Mouse (Mus musculus) thymus, postnatal 14 days (tissue): ENCODE results near the gene Spin1.

ENCODE experiments used
- DNase-seq: peaks from one replicate; pipeline ENCODE4 v3.0.0; 2021

Gene Spin1

GRCm38 (mm10) chr13:51147106-51147505, 46.4 kb downstream of the Spin1 start:
- DNase-seq: no peak

GRCm38 (mm10) chr13:51152966-51153669, 52.4 kb downstream of the Spin1 start:
- no peak for DNase-seq

GRCm38 (mm10) chr13:51153670-51154030, 53.0 kb downstream of the Spin1 start:
- DNase-seq: no peak

GRCm38 (mm10) chr13:51155178-51156013, 54.7 kb downstream of the Spin1 start:
- no peak for DNase-seq

- no peak for DNase-seq
These were observed 55.3 kb downstream of the Spin1 start for GRCm38 (mm10) chr13:51156014-51156386.

GRCm38 (mm10) chr13:51157291-51157690, 56.6 kb downstream of the Spin1 start:
- no peak for DNase-seq

- DNase-seq: no peak
These were observed 61.0 kb downstream of the Spin1 start for GRCm38 (mm10) chr13:51161672-51162071.

GRCm38 (mm10) chr13:51162246-51162645, 61.6 kb downstream of the Spin1 start:
- no peak for DNase-seq

- no peak for DNase-seq
These were observed 66.0 kb downstream of the Spin1 start for GRCm38 (mm10) chr13:51166711-51167110.

- DNase-seq: no peak
These were observed 69.5 kb downstream of the Spin1 start for GRCm38 (mm10) chr13:51170215-51170614.

- peak; percentile 83 for DNase-seq
These were observed 70.3 kb downstream of the Spin1 start, which contains the start of gene Nxnl2 for GRCm38 (mm10) chr13:51170691-51171680. Gene Nxnl2, plus strand, starts transcription at chr13:51171022.

- DNase-seq: no peak
These were observed 71.9 kb downstream of the Spin1 start for GRCm38 (mm10) chr13:51172601-51173000.

GRCm38 (mm10) chr13:51178932-51179331, 78.3 kb downstream of the Spin1 start:
- no peak for DNase-seq

- DNase-seq: no peak
These were observed 78.7 kb downstream of the Spin1 start for GRCm38 (mm10) chr13:51179362-51179761.

GRCm38 (mm10) chr13:51182236-51182635, 81.6 kb downstream of the Spin1 start:
- DNase-seq: no peak

- no peak for DNase-seq
These were observed 84.2 kb downstream of the Spin1 start for GRCm38 (mm10) chr13:51184896-51185295.

- peak; percentile 10 for DNase-seq
These were observed 89.7 kb downstream of the Spin1 start for GRCm38 (mm10) chr13:51190336-51190735.

- no peak for DNase-seq
These were observed 90.9 kb downstream of the Spin1 start for GRCm38 (mm10) chr13:51191416-51192140.

GRCm38 (mm10) chr13:51193893-51194292, 93.2 kb downstream of the Spin1 start:
- peak; percentile 8 for DNase-seq

- no peak for DNase-seq
These were observed 97.0 kb downstream of the Spin1 start for GRCm38 (mm10) chr13:51197699-51198098.

GRCm38 (mm10) chr13:51198186-51198585, 97.5 kb downstream of the Spin1 start:
- DNase-seq: no peak
